Mouse (Mus musculus) left cerebral cortex, adult 2 months (tissue): ENCODE results near the gene Rnf216. TPM values are rescaled to one million over a fixed set of nuclear protein-coding genes. Genes with fewer than 3 reads are reported as not detected.

Experiments
- DNase-seq, 2 experiments: peaks; one replicate each; pipeline ENCODE4 v3.0.0; 2021 to 2022; ENCODE audit warnings: low spot score in 2 of 2, mixed read lengths in 1 of 2; ENCODE audit errors: extremely low spot score in 1 of 2
- H3K27ac ChIP-seq: fragments of 200-600 bp; 2 replicates; pipeline ENCODE4 v1.8.1; 2022
- H3K4me3 ChIP-seq: fragments of 200-600 bp; 2 replicates; pipeline ENCODE4 v1.8.1; 2022
- CTCF ChIP-seq: fragments of 200-600 bp; IDR thresholded peaks from 2 replicates; pipeline ENCODE4 v1.8.1; 2022; ENCODE audit warnings: antibody characterized with exemption, mild to moderate bottlenecking, moderate library complexity
- intact Hi-C: fragments of 180-260 bp; cut with DNase I; formaldehyde crosslinking; loops from one replicate; pipeline ENCODE4 v1.15.1; 2025
- microRNA-seq, 2 experiments: library from miRNA; unstranded; fragments of <30 nt; microRNA quantifications; one replicate each; pipeline ENCODE4 v1.2.0; 2021
- total RNA-seq, 2 experiments: library from RNA; stranded (reverse); gene quantifications; 2 replicates each; pipeline ENCODE4 v1.2.3; 2021

Gene Rnf216
- total RNA-seq, 2 experiments from 2014 or later: 40.7 to 47.8 TPM

DNA sequence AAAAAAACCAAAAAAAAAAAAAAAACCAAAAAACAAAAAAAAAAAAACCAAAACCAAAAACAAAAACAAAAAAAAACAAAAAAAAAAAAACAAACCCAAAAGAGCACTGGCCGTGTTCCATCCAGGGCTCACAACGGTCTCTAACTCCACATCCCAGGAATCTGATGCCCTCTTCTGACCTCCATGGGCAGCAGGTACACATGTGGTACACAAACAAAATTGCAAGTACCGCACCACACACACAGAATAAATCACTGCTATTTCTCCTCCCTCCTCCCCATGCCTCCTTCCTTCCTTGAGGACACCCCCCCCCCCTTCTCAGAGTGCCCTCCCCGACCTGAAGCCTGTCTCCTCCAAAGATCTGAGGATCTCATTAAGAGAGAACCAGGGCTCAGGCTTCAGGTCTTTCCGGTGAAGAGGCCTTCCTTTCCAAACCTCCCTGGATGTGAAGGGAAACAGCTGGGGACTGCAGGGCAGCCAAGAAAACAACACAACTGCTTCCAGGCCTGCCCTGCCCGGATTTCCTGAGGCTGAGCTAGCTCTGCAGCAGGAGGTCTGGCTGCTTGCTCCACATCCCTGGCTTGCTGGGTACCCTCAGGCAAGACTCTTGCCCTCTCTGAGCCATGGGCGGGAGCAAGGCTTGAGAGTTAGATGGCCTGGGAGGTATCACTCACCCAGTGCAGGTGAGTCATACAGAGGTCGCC is 167.7 kb downstream of the Rnf216 start:
- Histone ChIP-seq H3K27ac (no peak overlapping the region), H3K4me3 (no peak overlapping the region)
- DNase-seq: no peak
- intact Hi-C loops: no loop called here
- no peak for TF ChIP-seq CTCF

Small RNA genes lying within 50 kb of the gene (microRNA-seq; reads per million reads assigned to microRNA genes)
- gene Gm44405: 0 reads per million in 2 experiments

Other genes with a start within 250 kb of the Rnf216 start
- 10 to 100 TPM; 31.5 to 33.2 TPM for gene Fbxl18, start 217.6 kb downstream of the Rnf216 start, total RNA-seq
- gene Actb, start 206.2 kb downstream of the Rnf216 start, total RNA-seq: 1,000 to 10,000 TPM; 2,227 to 2,233 TPM
- gene Fscn1, start 152.7 kb downstream of the Rnf216 start, total RNA-seq: 100 to 1,000 TPM; 334 to 344 TPM
- gene Olfr718-ps1, start 34.6 kb upstream of the Rnf216 start, total RNA-seq: under 1 TPM in 1 of 2 experiments, not detected in 1; 0.12 TPM
- gene Rbak, start 67.8 kb upstream of the Rnf216 start, total RNA-seq: 10 to 100 TPM; 14.2 to 14.5 TPM
- gene Spdye4b, start 68.0 kb upstream of the Rnf216 start, total RNA-seq: not detected
- gene Spdye4a, start 113.9 kb upstream of the Rnf216 start, total RNA-seq: not detected
- gene Zfp12, start 122.2 kb upstream of the Rnf216 start, total RNA-seq: 10 to 100 TPM; 31.4 to 32.9 TPM
- gene Zfp316, start 157.0 kb upstream of the Rnf216 start, total RNA-seq: 10 to 100 TPM; 20.0 to 23.4 TPM
- gene Zfp853, start 180.6 kb upstream of the Rnf216 start, total RNA-seq: 1 to 10 TPM; 5.8 to 7.1 TPM
- gene E130309D02Rik, start 202.4 kb upstream of the Rnf216 start, total RNA-seq: 10 to 100 TPM; 24.2 to 25.5 TPM
- 10 to 100 TPM; 41.8 to 42.3 TPM for gene Zdhhc4, start 216.3 kb upstream of the Rnf216 start, total RNA-seq
- gene Grid2ip, start 244.3 kb upstream of the Rnf216 start, total RNA-seq: 1 to 10 TPM; 2.2 to 2.7 TPM